Mouse (Mus musculus) liver, embryonic 11.5 days (tissue): ENCODE results near the gene Gm4869. TPM values are rescaled to one million over a fixed set of nuclear protein-coding genes. Genes with fewer than 3 reads are reported as not detected.

Experiments used
- ATAC-seq: fragments of 200-750 bp; cut with Nextera tagmentation; replicated peaks from 2 replicates; pipeline ENCODE4 v1.8.0; 2017; ENCODE audit warnings: moderate number of reproducible peaks, mild to moderate bottlenecking, moderate TSS enrichment, moderate library complexity; ENCODE audit not compliant: low FRiP score
- DNase-seq: peaks from one replicate; pipeline ENCODE4 v3.0.0-alpha.2; 2017; ENCODE audit warnings: low spot score
- H3K27ac ChIP-seq: fragments of 300-500 bp; sonication (generic); 2 replicates; pipeline ENCODE4 v1.5.1; 2014; ENCODE audit warnings: mild to moderate bottlenecking, low read depth, low read length, control low read depth
- H3K27me3 ChIP-seq: fragments of 300-500 bp; sonication (generic); replicated peaks from 2 replicates; pipeline ENCODE4 v1.6.1; 2014; ENCODE audit warnings: low read length, mixed read lengths; ENCODE audit not compliant: control insufficient read depth, insufficient read depth
- H3K36me3 ChIP-seq: fragments of 300-500 bp; sonication (generic); 2 replicates; pipeline ENCODE4 v1.6.1; 2014; ENCODE audit warnings: mild to moderate bottlenecking, low read length, moderate library complexity, mixed read lengths; ENCODE audit not compliant: control insufficient read depth, insufficient read depth
- H3K4me1 ChIP-seq: fragments of 300-500 bp; sonication (generic); replicated peaks from 2 replicates; pipeline ENCODE4 v1.6.1; 2014; ENCODE audit warnings: low read length, mixed read lengths; ENCODE audit not compliant: control insufficient read depth, insufficient read depth
- H3K4me2 ChIP-seq: fragments of 300-500 bp; sonication (generic); 2 replicates; pipeline ENCODE4 v1.6.1; 2014; ENCODE audit warnings: mild to moderate bottlenecking, control low read depth, moderate library complexity
- H3K4me3 ChIP-seq: fragments of 300-500 bp; sonication (generic); 2 replicates; pipeline ENCODE4 v1.5.1; 2014; ENCODE audit warnings: low read depth, low read length, control low read depth
- H3K9ac ChIP-seq: fragments of 300-500 bp; sonication (generic); 2 replicates; pipeline ENCODE4 v1.6.1; 2014; ENCODE audit warnings: low read depth, low read length, control low read depth
- H3K9me3 ChIP-seq: fragments of 300-500 bp; sonication (generic); 2 replicates; pipeline ENCODE4 v1.6.1; 2016; ENCODE audit warnings: low read length, inconsistent platforms, mixed read lengths; ENCODE audit not compliant: control insufficient read depth
- WGBS: fragments of 180-500 bp; shearing (Covaris S2); extraction: QIAGEN DNeasy Blood & Tissue Kit; methylation state at CpG from one replicate; pipeline ENCODE4 v1.1.7; 2014; 5-methylcytosine and 5-hydroxymethylcytosine counted together
- polyA plus RNA-seq: library from polyadenylated mRNA; unstranded; fragments of >200 nt; fragmentation: Nextera tagmentation; extraction: Ambion mirVana; gene quantifications from 2 replicates; pipeline ENCODE4 v1.2.1, GENCODE M21; 2014

Gm4869 gene
- polyA plus RNA-seq, 1 experiment from 2014 or later, result not detected

- no peak overlapping the region for H3K4me3 ChIP-seq
- H3K9ac ChIP-seq, result peak overlapping the region; percentile 1; the same call in 1 of the 2 replicates
- H3K36me3 ChIP-seq, result no peaks in the 10 kb centered on the region
- DNase-seq, result no peak
- WGBS, result 46% methylated on average over 9 of the region's 9 CpGs
- H3K27ac ChIP-seq, result peak overlapping the region; percentile 55; the same call in 1 of the 2 replicates
- no peak for ATAC-seq
- no peaks in the 10 kb centered on the region for H3K9me3 ChIP-seq
- no peaks in the 10 kb centered on the region for H3K27me3 ChIP-seq
- H3K4me1 ChIP-seq, result peaks cover 52% of the 10 kb centered on the region
- peak overlapping the region; percentile 27 for H3K4me2 ChIP-seq
Measured at GRCm38 (mm10) chr5:140509204-140509603, 63.8 kb downstream of the Gm4869 start.

- DNase-seq, result no peak
- no peaks in the 10 kb centered on the region for H3K27me3 ChIP-seq
- 72% methylated on average over 27 of the region's 27 CpGs for WGBS
- H3K9ac ChIP-seq, result no peak overlapping the region
- no peak for ATAC-seq
- no peak overlapping the region for H3K4me3 ChIP-seq
- peaks cover 55% of the 10 kb centered on the region for H3K4me1 ChIP-seq
- H3K9me3 ChIP-seq, result no peaks in the 10 kb centered on the region
- H3K36me3 ChIP-seq, result no peaks in the 10 kb centered on the region
- H3K4me2 ChIP-seq, result no peak overlapping the region
- no peak overlapping the region for H3K27ac ChIP-seq
Measured at GRCm38 (mm10) chr5:140510012-140511000, 64.9 kb downstream of the Gm4869 start.

- no peak for DNase-seq
- WGBS, result 74% methylated on average over 8 of the region's 8 CpGs
- Histone ChIP-seq H3K9ac (no peak overlapping the region), H3K4me1 (peaks cover 27% of the 10 kb centered on the region), H3K9me3 (no peaks in the 10 kb centered on the region), H3K36me3 (no peaks in the 10 kb centered on the region), H3K27ac (peak overlapping the region; percentile 23; the same call in 1 of the 2 replicates), H3K4me2 (0 out of 2 replicates have a peak overlapping the region, but pooled peaks have one; percentile 5), H3K4me3 (no peak overlapping the region), H3K27me3 (no peaks in the 10 kb centered on the region)
- ATAC-seq, result no peak
Measured at GRCm38 (mm10) chr5:140513921-140514320, 68.5 kb downstream of the Gm4869 start.

- peak overlapping the region; percentile 23; the same call in 1 of the 2 replicates for H3K4me2 ChIP-seq
- no peak overlapping the region for H3K27ac ChIP-seq
- H3K27me3 ChIP-seq, result no peaks in the 10 kb centered on the region
- DNase-seq (no peak), ATAC-seq (peak; percentile 51)
- H3K9me3 ChIP-seq, result no peaks in the 10 kb centered on the region
- H3K9ac ChIP-seq, result no peak overlapping the region
- no peaks in the 10 kb centered on the region for H3K36me3 ChIP-seq
- 25% methylated on average over 7 of the region's 7 CpGs for WGBS
- H3K4me1 ChIP-seq, result peaks cover 20% of the 10 kb centered on the region
- no peak overlapping the region for H3K4me3 ChIP-seq
Measured at GRCm38 (mm10) chr5:140514799-140515486, 69.5 kb downstream of the Gm4869 start.

DNA sequence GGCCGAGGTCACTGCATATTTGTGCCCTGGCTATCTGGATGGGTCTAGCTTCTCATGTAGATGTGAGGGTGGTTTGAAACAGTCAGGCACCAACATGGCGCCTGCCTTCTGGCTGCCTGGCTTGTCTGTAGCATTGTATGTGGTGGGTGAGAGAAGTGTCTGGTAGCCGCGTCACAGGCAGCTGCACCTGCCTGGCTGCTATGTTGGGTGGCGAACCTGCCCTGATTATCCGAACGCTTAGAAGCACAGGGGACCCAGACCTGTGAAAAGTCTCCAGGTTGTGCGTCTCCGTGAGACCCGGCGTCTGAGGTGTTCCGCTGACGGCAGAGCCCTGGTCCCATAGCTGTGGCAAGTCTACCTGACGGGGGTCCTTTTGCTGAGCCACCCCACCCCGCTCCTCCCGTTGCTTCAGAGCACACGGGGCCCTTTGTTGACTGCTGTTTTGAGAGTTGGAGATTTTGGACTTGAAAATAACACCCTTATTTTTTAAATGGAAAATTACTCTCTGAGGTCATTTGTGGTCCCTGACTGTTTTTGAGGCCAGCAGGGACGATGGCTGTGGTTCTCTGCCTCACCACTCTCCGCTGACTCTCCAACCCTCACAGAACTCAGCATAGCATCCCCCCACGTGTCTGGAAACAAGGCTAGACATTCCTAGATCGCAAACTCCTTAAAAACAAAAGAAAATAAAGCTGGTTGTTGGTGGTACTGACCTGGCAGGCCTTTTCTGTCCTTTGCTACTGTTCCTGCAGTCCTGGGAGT lies 71.9 kb downstream of the Gm4869 start:
- Histone ChIP-seq H3K27ac (no peak overlapping the region), H3K27me3 (no peaks in the 10 kb centered on the region), H3K4me1 (peaks cover 20% of the 10 kb centered on the region), H3K36me3 (no peaks in the 10 kb centered on the region), H3K9ac (no peak overlapping the region), H3K4me2 (no peak overlapping the region), H3K4me3 (no peak overlapping the region), H3K9me3 (no peaks in the 10 kb centered on the region)
- ATAC-seq (no peak), DNase-seq (no peak)
- WGBS, result 88% methylated on average over 21 of the region's 21 CpGs

DNA sequence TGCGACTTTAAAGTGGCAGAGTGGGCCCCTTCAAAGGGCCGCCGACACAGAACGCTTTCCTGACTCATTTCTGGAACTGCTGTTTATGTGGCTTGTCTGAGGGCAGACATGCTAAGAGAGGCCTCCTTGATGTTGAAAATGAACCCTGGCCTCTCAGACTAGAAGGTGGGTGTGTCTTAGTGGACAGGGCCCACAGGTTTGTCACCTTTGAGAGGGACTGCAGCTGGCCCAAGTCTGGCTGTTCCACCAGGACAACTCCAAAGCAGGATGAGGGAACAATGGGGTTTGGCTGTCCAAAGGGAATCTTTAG lies 72.4 kb downstream of the Gm4869 start:
- ATAC-seq (no peak), DNase-seq (no peak)
- Histone ChIP-seq H3K4me1 (peaks cover 20% of the 10 kb centered on the region), H3K9me3 (no peaks in the 10 kb centered on the region), H3K36me3 (no peaks in the 10 kb centered on the region), H3K4me2 (no peak overlapping the region), H3K27me3 (no peaks in the 10 kb centered on the region), H3K4me3 (no peak overlapping the region), H3K9ac (no peak overlapping the region), H3K27ac (no peak overlapping the region)
- WGBS, result 92% methylated on average over 4 of the region's 4 CpGs

DNA sequence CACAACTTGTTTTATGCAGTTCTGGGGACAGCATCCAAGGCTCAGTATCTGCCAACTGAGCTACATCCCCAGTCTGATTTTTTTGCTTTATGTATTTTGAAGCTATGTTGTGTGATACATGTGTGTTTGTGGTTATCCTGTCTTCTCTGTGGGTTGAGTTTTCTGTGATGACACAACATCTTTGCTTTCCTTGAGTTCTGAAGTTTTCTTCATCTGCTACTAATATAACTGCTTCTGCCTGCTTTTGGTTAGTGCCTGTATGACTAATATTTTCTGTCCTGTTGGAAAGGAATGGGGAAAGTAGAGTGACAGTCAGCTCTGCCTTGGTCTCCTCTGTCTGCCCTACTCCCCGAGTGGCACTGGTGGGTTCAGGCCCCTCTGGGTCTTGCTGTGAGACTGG lies 75.8 kb downstream of the Gm4869 start:
- ATAC-seq, result no peak
- WGBS, result 85% methylated on average over 1 of the region's 1 CpGs

DNA sequence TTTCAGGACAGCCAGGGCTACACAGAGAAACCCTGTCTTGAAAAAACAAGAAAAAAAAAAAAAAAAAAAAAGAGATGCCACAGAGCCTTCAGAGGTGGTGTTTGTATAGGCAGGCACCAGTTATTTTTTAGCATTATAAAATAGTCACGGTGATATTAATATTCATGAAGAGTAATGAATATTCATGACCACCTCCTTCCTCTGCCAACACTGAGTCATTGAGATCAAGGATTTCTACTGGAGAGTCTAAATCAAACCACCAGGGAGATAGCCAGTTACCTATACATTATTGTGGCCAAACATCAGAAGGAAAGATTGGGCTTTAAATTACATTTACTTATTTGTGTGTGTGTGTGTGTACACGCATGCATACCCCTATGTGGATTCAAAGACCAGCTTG lies 81.3 kb downstream of the Gm4869 start:
- no peak for DNase-seq
- 0 out of 2 replicates have a peak, but pooled peaks cover 2% of the 10 kb centered on the region for H3K9me3 ChIP-seq
- H3K27me3 ChIP-seq, result no peaks in the 10 kb centered on the region
- no peaks in the 10 kb centered on the region for H3K4me1 ChIP-seq
- peaks cover 35% of the 10 kb centered on the region for H3K36me3 ChIP-seq
- no peak overlapping the region for H3K27ac ChIP-seq
- H3K4me3 ChIP-seq, result no peak overlapping the region
- no peak overlapping the region for H3K4me2 ChIP-seq
- 89% methylated on average over 2 of the region's 2 CpGs for WGBS
- no peak overlapping the region for H3K9ac ChIP-seq
- ATAC-seq, result no peak

More for the DNA sequence above, 75.8 kb downstream of the Gm4869 start:
- no peak for DNase-seq
- Histone ChIP-seq H3K9me3 (no peaks in the 10 kb centered on the region), H3K4me1 (no peaks in the 10 kb centered on the region), H3K36me3 (peaks cover 21% of the 10 kb centered on the region), H3K9ac (no peak overlapping the region), H3K4me2 (no peak overlapping the region), H3K4me3 (no peak overlapping the region), H3K27ac (no peak overlapping the region), H3K27me3 (no peaks in the 10 kb centered on the region)
